Mouse (Mus musculus) lung, adult 2 months (tissue): ENCODE measurements around the gene Myh11.

ENCODE experiments used
- CTCF ChIP-seq: fragments of 200-500 bp; IDR thresholded peaks from 2 replicates; pipeline ENCODE4 v1.5.1; 2011; ENCODE audit warnings: mild to moderate bottlenecking, low read length, control low read depth; ENCODE audit not compliant: insufficient read depth
- POLR2A ChIP-seq: fragments of 200-500 bp; IDR thresholded peaks from 2 replicates; pipeline ENCODE4 v1.6.1; 2011; ENCODE audit warnings: low read depth, mild to moderate bottlenecking, control low read depth, low read length, borderline replicate concordance; ENCODE audit errors: extremely low read depth

GRCm38 (mm10) chr16:14297137-14297536 is 6.0 kb upstream of the Myh11 start:
- no peak for TF ChIP-seq POLR2A
- TF ChIP-seq CTCF = no peak
